Mouse (Mus musculus) hindbrain, embryonic 12.5 days (tissue): ENCODE data around the gene Ap5b1. TPM values are rescaled to one million over a fixed set of nuclear protein-coding genes. Genes with fewer than 3 reads are reported as not detected.

Source experiments
- ATAC-seq: fragments of 200-750 bp; cut with Nextera tagmentation; 2 replicates; pipeline ENCODE4 v1.8.0; 2017; ENCODE audit warnings: moderate TSS enrichment; ENCODE audit not compliant: low FRiP score
- H3K27ac ChIP-seq: fragments of 300-500 bp; sonication (generic); 2 replicates; pipeline ENCODE4 v1.5.1; 2016; ENCODE audit warnings: mild to moderate bottlenecking
- H3K27me3 ChIP-seq: fragments of 300-500 bp; sonication (generic); 2 replicates; pipeline ENCODE4 v1.6.1; 2016; ENCODE audit warnings: mild to moderate bottlenecking
- H3K36me3 ChIP-seq: fragments of 300-500 bp; sonication (generic); 2 replicates; pipeline ENCODE4 v1.6.1; 2016; ENCODE audit warnings: mild to moderate bottlenecking
- H3K4me1 ChIP-seq: fragments of 300-500 bp; sonication (generic); 2 replicates; pipeline ENCODE4 v1.6.1; 2016
- H3K4me2 ChIP-seq: fragments of 300-500 bp; sonication (generic); replicated peaks from 2 replicates; pipeline ENCODE4 v1.6.1; 2016; ENCODE audit warnings: mild to moderate bottlenecking
- H3K4me3 ChIP-seq: fragments of 300-500 bp; sonication (generic); 2 replicates; pipeline ENCODE4 v1.5.1; 2016; ENCODE audit warnings: mild to moderate bottlenecking
- H3K9ac ChIP-seq: fragments of 300-500 bp; sonication (generic); 2 replicates; pipeline ENCODE4 v1.6.1; 2016; ENCODE audit warnings: mild to moderate bottlenecking, moderate library complexity
- H3K9me3 ChIP-seq: fragments of 300-500 bp; sonication (generic); replicated peaks from 2 replicates; pipeline ENCODE4 v1.6.1; 2016; ENCODE audit warnings: mild to moderate bottlenecking
- WGBS: fragments of 180-500 bp; shearing (Covaris S2); methylation state at CpG from one replicate; pipeline ENCODE4 v1.1.7; 2016; 5-methylcytosine and 5-hydroxymethylcytosine counted together
- polyA plus RNA-seq: library from polyadenylated mRNA; unstranded; fragments of >200 nt; fragmentation: Nextera tagmentation; extraction: Ambion mirVana; gene quantifications from 2 replicates; pipeline ENCODE4 v1.2.1, GENCODE M21; 2016

Ap5b1 gene
- polyA plus RNA-seq, 1 experiment from 2014 or later = 3.2 TPM

- no peak overlapping the region for H3K4me2 ChIP-seq
- WGBS = 42% methylated on average over 7 of the region's 7 CpGs
- H3K27me3 ChIP-seq = peaks cover 92% of the 10 kb centered on the region
- H3K36me3 ChIP-seq = no peaks in the 10 kb centered on the region
- no peak for ATAC-seq
- H3K9me3 ChIP-seq = no peaks in the 10 kb centered on the region
- peaks cover 14% of the 10 kb centered on the region for H3K4me1 ChIP-seq
- H3K9ac ChIP-seq = no peak overlapping the region
- no peak overlapping the region for H3K27ac ChIP-seq
- H3K4me3 ChIP-seq = no peak overlapping the region
Measured at GRCm38 (mm10) chr19:5558169-5558568, 9.7 kb upstream of the Ap5b1 start.

GRCm38 (mm10) chr19:5558770-5559169, 9.1 kb upstream of the Ap5b1 start:
- Histone ChIP-seq H3K4me1 (peaks cover 14% of the 10 kb centered on the region), H3K27me3 (peaks cover 95% of the 10 kb centered on the region), H3K9ac (no peak overlapping the region), H3K36me3 (no peaks in the 10 kb centered on the region), H3K27ac (no peak overlapping the region), H3K4me3 (no peak overlapping the region), H3K4me2 (no peak overlapping the region), H3K9me3 (no peaks in the 10 kb centered on the region)
- ATAC-seq = no peak
- WGBS = 46% methylated on average over 8 of the region's 8 CpGs

- ATAC-seq = no peak
- Histone ChIP-seq H3K27me3 (peaks cover 96% of the 10 kb centered on the region), H3K9ac (no peak overlapping the region), H3K4me1 (peaks cover 14% of the 10 kb centered on the region), H3K9me3 (no peaks in the 10 kb centered on the region), H3K4me3 (no peak overlapping the region), H3K36me3 (no peaks in the 10 kb centered on the region), H3K4me2 (no peak overlapping the region), H3K27ac (no peak overlapping the region)
- 17% methylated on average over 7 of the region's 8 CpGs for WGBS
Measured at GRCm38 (mm10) chr19:5559229-5559628, 8.6 kb upstream of the Ap5b1 start.

GRCm38 (mm10) chr19:5559631-5560456, 8.0 kb upstream of the Ap5b1 start:
- 1% methylated on average over 69 of the region's 69 CpGs for WGBS
- Histone ChIP-seq H3K36me3 (no peaks in the 10 kb centered on the region), H3K27me3 (peaks cover 96% of the 10 kb centered on the region), H3K27ac (no peak overlapping the region), H3K9ac (peak overlapping the region; percentile 41; the same call in 1 of the 2 replicates), H3K4me2 (peak overlapping the region; percentile 55), H3K9me3 (no peaks in the 10 kb centered on the region), H3K4me3 (peak overlapping the region; percentile 30), H3K4me1 (peaks cover 14% of the 10 kb centered on the region)
- no peak for ATAC-seq

- Histone ChIP-seq H3K9ac (peak within 1 kb of the TSS; percentile 41; the same call in 1 of the 2 replicates), H3K27ac (no peak within 1 kb of the TSS), H3K4me2 (peak within 1 kb of the TSS; percentile 55), H3K36me3 (no peaks in the 10 kb centered on the region), H3K4me1 (peaks cover 14% of the 10 kb centered on the region), H3K9me3 (no peaks in the 10 kb centered on the region), H3K27me3 (peaks cover 99% of the 10 kb centered on the region), H3K4me3 (peak within 1 kb of the TSS; percentile 30)
- no peak for ATAC-seq
- WGBS = 1% methylated on average over 57 of the region's 57 CpGs
Measured at GRCm38 (mm10) chr19:5560457-5561041, 7.3 kb upstream of the Ap5b1 start, which contains the start of gene Ovol1. Gene Ovol1, minus strand, starts transcription at chr19:5560646.

GRCm38 (mm10) chr19:5561252-5561790, 6.5 kb upstream of the Ap5b1 start:
- Histone ChIP-seq H3K27me3 (peaks cover 99% of the 10 kb centered on the region), H3K4me3 (peak overlapping the region; percentile 30), H3K36me3 (no peaks in the 10 kb centered on the region), H3K4me1 (peaks cover 14% of the 10 kb centered on the region), H3K9me3 (no peaks in the 10 kb centered on the region), H3K27ac (no peak overlapping the region), H3K9ac (no peak overlapping the region), H3K4me2 (peak overlapping the region; percentile 55)
- ATAC-seq = no peak
- 17% methylated on average over 10 of the region's 10 CpGs for WGBS

- 52% methylated on average over 3 of the region's 3 CpGs for WGBS
- Histone ChIP-seq H3K9ac (no peak overlapping the region), H3K4me3 (no peak overlapping the region)
Measured at GRCm38 (mm10) chr19:5561886-5562285, 5.9 kb upstream of the Ap5b1 start.

GRCm38 (mm10) chr19:5562776-5563175, 5.0 kb upstream of the Ap5b1 start:
- H3K27ac ChIP-seq = no peak overlapping the region
- peaks cover 22% of the 10 kb centered on the region for H3K4me1 ChIP-seq
- H3K9ac ChIP-seq = no peak overlapping the region
- WGBS = 89% methylated on average over 10 of the region's 10 CpGs
- no peak overlapping the region for H3K4me3 ChIP-seq
- no peaks in the 10 kb centered on the region for H3K36me3 ChIP-seq
- H3K4me2 ChIP-seq = no peak overlapping the region
- peaks cover 91% of the 10 kb centered on the region for H3K27me3 ChIP-seq
- no peak for ATAC-seq
- H3K9me3 ChIP-seq = no peaks in the 10 kb centered on the region

More at GRCm38 (mm10) chr19:5561886-5562285, 5.9 kb upstream of the Ap5b1 start:
- Histone ChIP-seq H3K4me1 (peaks cover 18% of the 10 kb centered on the region), H3K27ac (no peak overlapping the region), H3K9me3 (no peaks in the 10 kb centered on the region), H3K4me2 (no peak overlapping the region), H3K27me3 (peaks cover 99% of the 10 kb centered on the region), H3K36me3 (no peaks in the 10 kb centered on the region)
- ATAC-seq = no peak

- H3K9ac ChIP-seq = no peak overlapping the region
- H3K4me2 ChIP-seq = no peak overlapping the region
- H3K4me1 ChIP-seq = peaks cover 19% of the 10 kb centered on the region
- WGBS = 55% methylated on average over 5 of the region's 5 CpGs
- no peak overlapping the region for H3K4me3 ChIP-seq
- no peak overlapping the region for H3K27ac ChIP-seq
- no peak for ATAC-seq
- peaks cover 63% of the 10 kb centered on the region for H3K27me3 ChIP-seq
- H3K9me3 ChIP-seq = no peaks in the 10 kb centered on the region
- peaks cover 7% of the 10 kb centered on the region for H3K36me3 ChIP-seq
Measured at GRCm38 (mm10) chr19:5566316-5566715, 1.5 kb upstream of the Ap5b1 start.

GRCm38 (mm10) chr19:5567180-5567533, 668 bp upstream of the Ap5b1 start:
- peak overlapping the region; percentile 85; the same call in 1 of the 2 replicates for H3K27ac ChIP-seq
- ATAC-seq = peak; percentile 48
- peaks cover 54% of the 10 kb centered on the region for H3K27me3 ChIP-seq
- H3K4me2 ChIP-seq = peak overlapping the region; percentile 73
- H3K4me3 ChIP-seq = peak overlapping the region; percentile 64
- peak overlapping the region; percentile 87 for H3K9ac ChIP-seq
- WGBS = 3% methylated on average over 26 of the region's 26 CpGs
- peaks cover 19% of the 10 kb centered on the region for H3K4me1 ChIP-seq
- H3K36me3 ChIP-seq = peaks cover 7% of the 10 kb centered on the region
- no peaks in the 10 kb centered on the region for H3K9me3 ChIP-seq

GRCm38 (mm10) chr19:5568470-5569140, 780 bp downstream of the Ap5b1 start:
- Histone ChIP-seq H3K27ac (peak overlapping the region; percentile 85), H3K9me3 (no peaks in the 10 kb centered on the region), H3K9ac (peak overlapping the region; percentile 87), H3K4me1 (peaks cover 19% of the 10 kb centered on the region), H3K4me2 (peak overlapping the region; percentile 73), H3K36me3 (peaks cover 7% of the 10 kb centered on the region), H3K4me3 (peak overlapping the region; percentile 64), H3K27me3 (peaks cover 40% of the 10 kb centered on the region)
- WGBS = 8% methylated on average over 27 of the region's 27 CpGs
- ATAC-seq = peak; percentile 29

GRCm38 (mm10) chr19:5569521-5569920, 1.7 kb downstream of the Ap5b1 start:
- WGBS = 86% methylated on average over 10 of the region's 10 CpGs
- H3K9me3 ChIP-seq = no peaks in the 10 kb centered on the region
- no peak overlapping the region for H3K4me2 ChIP-seq
- peaks cover 31% of the 10 kb centered on the region for H3K27me3 ChIP-seq
- no peak overlapping the region for H3K4me3 ChIP-seq
- peaks cover 7% of the 10 kb centered on the region for H3K36me3 ChIP-seq
- ATAC-seq = no peak
- H3K4me1 ChIP-seq = peaks cover 19% of the 10 kb centered on the region
- no peak overlapping the region for H3K9ac ChIP-seq
- no peak overlapping the region for H3K27ac ChIP-seq
